Mouse (Mus musculus) neural tube, embryonic 15.5 days (tissue): ENCODE data around the gene Lmtk3. TPM values are rescaled to one million over a fixed set of nuclear protein-coding genes. Genes with fewer than 3 reads are reported as not detected.
A peak's percentile ranks its signal among the peaks of the same experiment; 100 is the strongest.

Source experiments
- ATAC-seq: fragments of 200-750 bp; cut with Nextera tagmentation; 2 replicates; pipeline ENCODE4 v1.8.0; 2017; ENCODE audit warnings: mild to moderate bottlenecking, moderate TSS enrichment, moderate library complexity; ENCODE audit not compliant: low FRiP score
- H3K27ac ChIP-seq: fragments of 300-500 bp; sonication (generic); replicated peaks from 2 replicates; pipeline ENCODE4 v1.5.1; 2015; ENCODE audit warnings: mild to moderate bottlenecking, inconsistent platforms
- H3K27me3 ChIP-seq: fragments of 300-500 bp; sonication (generic); replicated peaks from 2 replicates; pipeline ENCODE4 v1.6.1; 2015; ENCODE audit warnings: inconsistent platforms
- H3K36me3 ChIP-seq: fragments of 300-500 bp; sonication (generic); 2 replicates; pipeline ENCODE4 v1.6.1; 2015; ENCODE audit warnings: inconsistent platforms
- H3K4me1 ChIP-seq: fragments of 300-500 bp; sonication (generic); 2 replicates; pipeline ENCODE4 v1.6.1; 2015; ENCODE audit warnings: inconsistent platforms
- H3K4me2 ChIP-seq: fragments of 300-500 bp; sonication (generic); 2 replicates; pipeline ENCODE4 v1.6.1; 2015; ENCODE audit warnings: inconsistent platforms, mild to moderate bottlenecking, moderate library complexity
- H3K4me3 ChIP-seq: fragments of 300-500 bp; sonication (generic); replicated peaks from 2 replicates; pipeline ENCODE4 v1.5.1; 2015; ENCODE audit warnings: mild to moderate bottlenecking, inconsistent platforms
- H3K9ac ChIP-seq: fragments of 300-500 bp; sonication (generic); replicated peaks from 2 replicates; pipeline ENCODE4 v1.6.1; 2015; ENCODE audit warnings: mild to moderate bottlenecking, inconsistent platforms
- H3K9me3 ChIP-seq: fragments of 300-500 bp; sonication (generic); replicated peaks from 2 replicates; pipeline ENCODE4 v1.6.1; 2016; ENCODE audit warnings: inconsistent platforms
- WGBS: fragments of 180-500 bp; shearing (Covaris S2); methylation state at CpG from one replicate; pipeline ENCODE4 v1.1.7; 2015; ENCODE audit warnings: mixed read lengths; 5-methylcytosine and 5-hydroxymethylcytosine counted together
- polyA plus RNA-seq: library from polyadenylated mRNA; unstranded; fragments of >200 nt; fragmentation: Nextera tagmentation; extraction: Ambion mirVana; gene quantifications from 2 replicates; pipeline ENCODE4 v1.2.1, GENCODE M21; 2015

Gene Lmtk3
- polyA plus RNA-seq, 1 experiment from 2014 or later = 26.0 TPM

GRCm38 (mm10) chr7:45755703-45756102 lies 27.8 kb upstream of the Lmtk3 start:
- Histone ChIP-seq H3K4me3 (no peak overlapping the region), H3K9me3 (no peaks in the 10 kb centered on the region), H3K9ac (no peak overlapping the region), H3K27ac (no peak overlapping the region), H3K27me3 (peaks cover 34% of the 10 kb centered on the region), H3K36me3 (no peaks in the 10 kb centered on the region), H3K4me2 (no peak overlapping the region), H3K4me1 (0 out of 2 replicates have a peak, but pooled peaks cover 5% of the 10 kb centered on the region)
- ATAC-seq = no peak
- WGBS = 65% methylated on average over 6 of the region's 6 CpGs

- Histone ChIP-seq H3K4me1 (0 out of 2 replicates have a peak, but pooled peaks cover 5% of the 10 kb centered on the region), H3K4me2 (peak overlapping the region; percentile 27), H3K9me3 (no peaks in the 10 kb centered on the region), H3K9ac (no peak overlapping the region), H3K27me3 (peaks cover 38% of the 10 kb centered on the region), H3K36me3 (no peaks in the 10 kb centered on the region), H3K27ac (no peak overlapping the region), H3K4me3 (no peak overlapping the region)
- 2% methylated on average over 24 of the region's 27 CpGs for WGBS
- no peak for ATAC-seq
Observed at GRCm38 (mm10) chr7:45759400-45759799, 24.1 kb upstream of the Lmtk3 start.

- H3K4me1 ChIP-seq = 0 out of 2 replicates have a peak, but pooled peaks cover 5% of the 10 kb centered on the region
- no peak overlapping the region for H3K4me2 ChIP-seq
- H3K9ac ChIP-seq = no peak overlapping the region
- WGBS = 72% methylated on average over 5 of the region's 5 CpGs
- H3K36me3 ChIP-seq = no peaks in the 10 kb centered on the region
- peaks cover 38% of the 10 kb centered on the region for H3K27me3 ChIP-seq
- no peak overlapping the region for H3K27ac ChIP-seq
- no peak for ATAC-seq
- no peak overlapping the region for H3K4me3 ChIP-seq
- H3K9me3 ChIP-seq = no peaks in the 10 kb centered on the region
Observed at GRCm38 (mm10) chr7:45760151-45760550, 23.4 kb upstream of the Lmtk3 start.

- Histone ChIP-seq H3K4me2 (no peak overlapping the region), H3K9ac (no peak overlapping the region), H3K4me3 (no peak overlapping the region), H3K4me1 (no peaks in the 10 kb centered on the region), H3K9me3 (no peaks in the 10 kb centered on the region), H3K27ac (no peak overlapping the region), H3K27me3 (0 out of 2 replicates have a peak, but pooled peaks cover 1% of the 10 kb centered on the region), H3K36me3 (no peaks in the 10 kb centered on the region)
- 60% methylated on average over 8 of the region's 8 CpGs for WGBS
- ATAC-seq = no peak
Observed at GRCm38 (mm10) chr7:45765995-45766394, 17.5 kb upstream of the Lmtk3 start.

GRCm38 (mm10) chr7:45766764-45767163 lies 16.8 kb upstream of the Lmtk3 start:
- H3K9ac ChIP-seq = no peak overlapping the region
- H3K4me1 ChIP-seq = no peaks in the 10 kb centered on the region
- H3K9me3 ChIP-seq = no peaks in the 10 kb centered on the region
- H3K4me3 ChIP-seq = no peak overlapping the region
- no peaks in the 10 kb centered on the region for H3K27me3 ChIP-seq
- H3K27ac ChIP-seq = no peak overlapping the region
- ATAC-seq = no peak
- H3K4me2 ChIP-seq = no peak overlapping the region
- no peaks in the 10 kb centered on the region for H3K36me3 ChIP-seq
- WGBS = 62% methylated on average over 8 of the region's 8 CpGs

GRCm38 (mm10) chr7:45767500-45767899 lies 16.0 kb upstream of the Lmtk3 start:
- Histone ChIP-seq H3K36me3 (no peaks in the 10 kb centered on the region), H3K27ac (no peak overlapping the region), H3K4me2 (no peak overlapping the region), H3K4me1 (no peaks in the 10 kb centered on the region), H3K4me3 (no peak overlapping the region), H3K27me3 (no peaks in the 10 kb centered on the region), H3K9ac (no peak overlapping the region), H3K9me3 (no peaks in the 10 kb centered on the region)
- ATAC-seq = no peak
- WGBS = 95% methylated on average over 6 of the region's 6 CpGs

GRCm38 (mm10) chr7:45770427-45771082 lies 13.0 kb upstream of the Lmtk3 start:
- WGBS = 81% methylated on average over 8 of the region's 8 CpGs
- no peak for ATAC-seq
- H3K27me3 ChIP-seq = 0 out of 2 replicates have a peak, but pooled peaks cover 3% of the 10 kb centered on the region

GRCm38 (mm10) chr7:45771101-45771500 lies 12.4 kb upstream of the Lmtk3 start:
- ATAC-seq = no peak
- 77% methylated on average over 4 of the region's 4 CpGs for whole genome bisulfite sequencing
- Histone ChIP-seq H3K27me3 (0 out of 2 replicates have a peak, but pooled peaks cover 3% of the 10 kb centered on the region), H3K4me3 (no peak overlapping the region), H3K36me3 (no peaks in the 10 kb centered on the region), H3K4me1 (no peaks in the 10 kb centered on the region), H3K9me3 (no peaks in the 10 kb centered on the region), H3K27ac (no peak overlapping the region), H3K9ac (no peak overlapping the region), H3K4me2 (no peak overlapping the region)

More at GRCm38 (mm10) chr7:45770427-45771082, 13.0 kb upstream of the Lmtk3 start:
- Histone ChIP-seq H3K36me3 (no peaks in the 10 kb centered on the region), H3K4me1 (no peaks in the 10 kb centered on the region), H3K27ac (no peak overlapping the region), H3K9ac (no peak overlapping the region), H3K9me3 (no peaks in the 10 kb centered on the region), H3K4me2 (no peak overlapping the region), H3K4me3 (no peak overlapping the region)

- peaks cover 5% of the 10 kb centered on the region; the same call in 1 of the 2 replicates for H3K4me1 ChIP-seq
- H3K36me3 ChIP-seq = no peaks in the 10 kb centered on the region
- H3K27me3 ChIP-seq = 0 out of 2 replicates have a peak, but pooled peaks cover 3% of the 10 kb centered on the region
- H3K9ac ChIP-seq = no peak overlapping the region
- H3K27ac ChIP-seq = no peak overlapping the region
- no peaks in the 10 kb centered on the region for H3K9me3 ChIP-seq
- 88% methylated on average over 7 of the region's 7 CpGs for whole genome bisulfite sequencing
- H3K4me3 ChIP-seq = no peak overlapping the region
- H3K4me2 ChIP-seq = no peak overlapping the region
- ATAC-seq = no peak
Observed at GRCm38 (mm10) chr7:45775237-45775636, 8.3 kb upstream of the Lmtk3 start.

- Histone ChIP-seq H3K4me3 (no peak overlapping the region), H3K36me3 (no peaks in the 10 kb centered on the region), H3K27ac (no peak overlapping the region), H3K4me2 (peak overlapping the region; percentile 38), H3K27me3 (0 out of 2 replicates have a peak, but pooled peaks cover 3% of the 10 kb centered on the region), H3K4me1 (peaks cover 12% of the 10 kb centered on the region; the same call in 1 of the 2 replicates), H3K9me3 (no peaks in the 10 kb centered on the region), H3K9ac (peak overlapping the region; percentile 17; the same call in 1 of the 2 replicates)
- ATAC-seq = no peak
- WGBS = 14% methylated on average over 22 of the region's 22 CpGs
Observed at GRCm38 (mm10) chr7:45779081-45779641, 4.4 kb upstream of the Lmtk3 start.

- H3K4me2 ChIP-seq = no peak overlapping the region
- no peaks in the 10 kb centered on the region for H3K9me3 ChIP-seq
- WGBS = 83% methylated on average over 4 of the region's 4 CpGs
- H3K4me3 ChIP-seq = no peak overlapping the region
- ATAC-seq = no peak
- 0 out of 2 replicates have a peak, but pooled peaks cover 3% of the 10 kb centered on the region for H3K27me3 ChIP-seq
- peaks cover 30% of the 10 kb centered on the region for H3K4me1 ChIP-seq
- H3K9ac ChIP-seq = no peak overlapping the region
- 0 out of 2 replicates have a peak, but pooled peaks cover 4% of the 10 kb centered on the region for H3K36me3 ChIP-seq
- no peak overlapping the region for H3K27ac ChIP-seq
Observed at GRCm38 (mm10) chr7:45782271-45782670, 1.3 kb upstream of the Lmtk3 start.
